Mouse (Mus musculus) CD4-positive, CD25-positive, alpha-beta regulatory T cell, adult 2 months (primary cell): Measurements from ENCODE around the gene Zc3hav1.
"Not testable (repeated sequence)": the region's sequence is repeated elsewhere in the genome, so short reads cannot be mapped to it uniquely, and the experiment has no call there.

Experiments used
- DNase-seq: peaks from one replicate; pipeline ENCODE4 v3.0.0-alpha.2; 2012; ENCODE audit warnings: low read depth, low spot score

Gene Zc3hav1

GRCm38 (mm10) chr6:38353811-38354722 lies at the start of gene Zc3hav1:
Gene Zc3hav1, minus strand, starts transcription at chr6:38354603.
- peak; percentile 94 for DNase-seq

GRCm38 (mm10) chr6:38389671-38390070 lies 35.3 kb upstream of the Zc3hav1 start:
- DNase-seq = peak; percentile 73

GRCm38 (mm10) chr6:38381129-38381771 lies 26.8 kb upstream of the Zc3hav1 start, which contains the start of gene Ttc26:
Gene Ttc26, plus strand, starts transcription at chr6:38381469.
- DNase-seq = peak; percentile 93

DNA sequence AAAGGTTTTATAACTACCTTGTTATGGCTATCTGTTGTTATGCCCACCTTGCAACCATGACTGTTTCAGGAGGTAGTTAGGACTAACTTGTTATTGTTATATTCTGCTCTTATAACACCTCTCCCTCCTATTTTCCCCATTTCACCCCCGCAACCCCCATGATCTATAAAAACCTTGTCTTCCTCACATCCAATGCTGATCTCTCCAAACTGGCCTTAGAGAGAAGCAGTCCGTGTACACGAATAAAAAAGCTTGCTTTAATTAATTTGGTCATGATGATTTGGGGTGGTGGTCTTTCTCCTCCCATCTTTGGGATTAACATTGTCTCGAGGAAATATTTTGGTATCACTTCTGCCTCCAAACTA lies 26.3 kb upstream of the Zc3hav1 start:
- no peak for DNase-seq

GRCm38 (mm10) chr6:38374271-38374670 lies 19.9 kb upstream of the Zc3hav1 start:
- DNase-seq = no peak

DNA sequence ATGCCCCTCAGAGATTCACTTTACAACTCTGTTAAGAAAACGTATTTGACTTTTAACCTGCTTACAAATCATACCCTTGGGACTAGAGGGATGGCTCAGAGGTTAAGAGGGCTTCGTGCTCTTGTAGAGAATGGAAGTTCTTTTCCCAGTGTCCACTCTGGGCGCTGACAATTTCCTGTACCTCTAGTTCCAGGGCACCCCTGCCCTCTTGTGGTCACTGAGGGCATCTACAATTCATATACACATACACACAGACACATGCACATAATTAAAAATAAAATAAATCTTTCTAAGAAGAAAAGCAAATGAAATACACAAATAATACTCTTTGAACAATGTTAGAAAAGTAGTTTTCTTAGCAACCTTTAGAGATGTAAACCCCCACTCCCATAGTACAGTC lies 15.5 kb upstream of the Zc3hav1 start:
- peak; percentile 14 for DNase-seq

GRCm38 (mm10) chr6:38364121-38364520 lies 9.7 kb upstream of the Zc3hav1 start:
- DNase-seq = no peak

- no peak for DNase-seq
Measured at GRCm38 (mm10) chr6:38363370-38363769, 9.0 kb upstream of the Zc3hav1 start.

GRCm38 (mm10) chr6:38361937-38362336 lies 7.5 kb upstream of the Zc3hav1 start:
- no peak for DNase-seq

GRCm38 (mm10) chr6:38361065-38361464 lies 6.7 kb upstream of the Zc3hav1 start:
- peak; percentile 12 for DNase-seq

DNA sequence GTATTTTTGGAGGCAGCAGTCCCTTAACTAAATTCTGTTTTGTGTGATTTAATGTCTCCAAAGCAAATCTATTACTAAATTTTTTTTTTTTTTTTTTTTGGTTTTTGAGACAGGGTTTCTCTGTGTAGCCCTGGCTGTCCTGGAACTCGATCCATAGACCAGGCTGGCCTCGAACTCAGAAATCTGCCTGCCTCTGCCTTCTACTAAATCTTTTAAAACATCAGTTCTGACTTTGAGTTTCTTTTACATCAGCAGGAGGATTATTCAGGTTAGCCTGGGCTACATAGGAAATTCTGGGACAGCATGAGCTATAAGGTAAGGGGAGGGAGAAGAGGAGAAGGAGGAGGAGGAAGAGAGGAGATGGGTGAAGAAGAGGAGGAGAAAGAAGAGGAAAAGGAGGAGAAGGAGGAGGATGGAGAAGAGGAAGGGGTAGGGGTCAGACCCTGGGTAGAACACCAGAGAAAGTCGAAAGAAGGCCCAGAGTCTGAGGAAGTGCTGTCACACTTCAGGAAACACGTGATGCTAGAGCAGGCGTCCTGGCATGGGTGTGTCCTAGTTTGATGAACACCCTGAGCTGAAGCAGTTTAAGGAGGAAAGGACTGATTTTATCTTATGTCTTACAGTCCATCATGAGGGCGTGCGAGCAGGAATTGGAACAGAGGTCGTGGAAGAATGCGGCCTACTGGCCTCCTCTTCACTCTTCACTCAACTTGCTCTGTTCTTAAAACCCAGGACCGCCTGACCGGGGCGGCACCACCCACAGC lies 5.5 kb upstream of the Zc3hav1 start:
- peak; percentile 84 for DNase-seq

- peak; percentile 38 for DNase-seq
Measured at GRCm38 (mm10) chr6:38359044-38359735, 4.8 kb upstream of the Zc3hav1 start.

DNA sequence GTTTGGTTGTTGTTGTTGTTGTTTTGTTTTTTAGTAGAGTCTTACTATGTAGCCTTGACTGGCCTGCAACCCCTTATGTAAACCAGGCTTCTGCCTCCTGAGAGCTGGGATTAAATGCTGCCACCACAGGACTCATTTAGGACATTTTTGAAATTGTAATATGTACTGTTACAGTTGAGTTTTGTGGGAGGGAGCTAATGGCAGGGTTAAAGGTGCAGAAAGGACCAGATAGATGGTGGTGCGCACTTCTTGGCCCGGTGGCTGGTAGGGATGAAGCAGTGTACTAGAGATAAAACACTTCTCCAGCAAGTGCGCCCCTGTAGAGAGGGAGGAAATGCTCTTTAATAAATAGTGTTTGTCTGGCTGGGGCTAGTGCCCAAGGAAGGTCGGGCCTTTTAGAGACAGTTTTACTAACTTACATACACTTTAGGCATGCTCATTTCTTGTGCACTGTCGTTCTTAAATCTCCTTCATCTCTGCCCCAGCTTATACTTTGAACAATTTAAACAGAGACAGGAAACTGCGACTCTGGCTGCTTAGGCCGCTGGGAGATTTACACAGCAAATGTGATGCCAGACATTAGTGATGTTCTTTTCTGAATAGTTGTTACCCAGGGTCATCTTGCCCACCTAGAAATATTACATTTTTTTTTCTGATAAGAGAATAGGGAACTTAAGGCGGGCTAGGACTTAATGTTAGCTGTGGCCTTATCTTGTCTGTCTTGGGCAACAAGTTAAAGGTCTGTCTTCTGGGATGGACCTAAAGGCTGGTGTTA lies 4.0 kb upstream of the Zc3hav1 start:
- DNase-seq = peak; percentile 56

GRCm38 (mm10) chr6:38357603-38358252 lies 3.3 kb upstream of the Zc3hav1 start:
- DNase-seq = peak; percentile 33

DNA sequence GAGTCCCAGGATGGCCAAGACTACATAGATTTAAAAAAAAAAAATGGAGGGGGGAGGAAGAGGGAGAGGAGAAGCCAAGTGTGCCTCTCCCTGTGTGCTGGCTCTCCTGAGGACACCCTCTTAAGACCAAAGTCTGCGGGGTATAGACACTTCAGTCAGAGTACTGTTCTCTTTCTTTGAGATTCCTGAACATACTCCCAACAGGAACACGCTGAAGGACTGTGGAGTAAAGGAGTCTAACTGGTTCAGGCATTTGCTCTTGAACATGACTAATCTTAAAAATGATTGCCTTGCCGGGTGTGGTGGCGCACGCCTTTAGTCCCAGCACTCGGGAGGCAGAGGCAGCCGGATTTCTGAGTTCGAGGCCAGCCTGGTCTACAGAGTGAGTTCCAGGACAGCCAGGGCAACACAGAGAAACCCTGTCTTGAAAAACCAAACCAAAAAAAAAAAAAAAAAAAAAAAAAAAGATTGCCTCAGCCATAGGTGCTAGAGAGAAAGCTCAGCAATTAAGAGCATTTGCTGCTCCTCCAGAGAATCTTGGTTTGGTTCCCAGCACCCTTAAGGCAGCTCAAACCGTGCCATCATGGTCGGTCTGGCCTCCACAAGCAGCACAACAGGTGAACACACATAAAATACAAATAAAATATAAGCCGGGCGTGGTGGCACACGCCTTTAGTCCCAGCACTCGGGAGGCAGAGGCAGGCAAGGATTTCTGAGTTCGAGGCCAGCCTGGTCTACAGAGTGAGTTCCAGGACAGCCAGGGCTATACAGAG lies 2.4 kb upstream of the Zc3hav1 start:
- not testable (repeated sequence) for DNase-seq

DNA sequence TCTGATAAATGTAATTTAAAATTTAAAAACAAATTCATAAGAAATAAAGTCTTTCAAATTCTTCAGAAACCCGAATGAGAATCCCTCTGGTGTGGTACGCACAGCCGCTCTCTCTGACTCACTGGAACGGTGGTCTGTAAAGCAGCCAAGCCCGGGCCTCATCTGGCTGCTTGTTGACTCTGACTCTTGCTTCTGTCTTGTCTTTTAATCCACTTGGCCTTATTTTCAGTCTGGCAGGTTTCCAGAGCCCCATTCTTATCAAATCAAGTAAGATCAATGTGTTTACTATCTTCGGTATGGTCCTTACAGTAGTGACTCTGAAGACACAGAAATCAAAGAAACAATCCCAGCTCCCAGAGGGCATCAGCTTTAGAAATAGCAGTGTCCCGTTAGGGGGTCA lies 1.5 kb upstream of the Zc3hav1 start:
- DNase-seq = peak; percentile 22

DNA sequence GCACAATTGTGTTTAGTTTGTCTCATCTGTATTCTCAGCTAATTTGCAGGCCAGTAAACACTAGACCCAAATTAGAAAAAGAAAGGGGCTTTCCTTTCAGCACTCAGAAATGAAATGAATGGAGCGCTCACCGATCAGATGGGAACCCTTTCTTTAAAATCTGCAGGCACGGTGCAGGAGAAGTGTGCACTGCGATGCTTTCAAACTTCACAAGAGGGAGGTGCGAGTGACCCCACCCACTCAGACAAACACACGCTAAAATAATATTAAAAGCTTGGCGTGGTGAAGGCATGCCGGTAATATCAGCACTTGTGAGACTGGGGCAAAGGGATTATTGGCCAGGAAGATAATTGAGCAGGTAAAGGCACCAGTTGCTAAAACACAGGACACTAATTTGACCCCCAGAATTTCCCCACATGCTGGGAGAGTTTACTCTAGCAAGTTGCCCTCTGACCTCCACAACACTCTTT lies 986 bp upstream of the Zc3hav1 start:
- DNase-seq = peak; percentile 59

DNA sequence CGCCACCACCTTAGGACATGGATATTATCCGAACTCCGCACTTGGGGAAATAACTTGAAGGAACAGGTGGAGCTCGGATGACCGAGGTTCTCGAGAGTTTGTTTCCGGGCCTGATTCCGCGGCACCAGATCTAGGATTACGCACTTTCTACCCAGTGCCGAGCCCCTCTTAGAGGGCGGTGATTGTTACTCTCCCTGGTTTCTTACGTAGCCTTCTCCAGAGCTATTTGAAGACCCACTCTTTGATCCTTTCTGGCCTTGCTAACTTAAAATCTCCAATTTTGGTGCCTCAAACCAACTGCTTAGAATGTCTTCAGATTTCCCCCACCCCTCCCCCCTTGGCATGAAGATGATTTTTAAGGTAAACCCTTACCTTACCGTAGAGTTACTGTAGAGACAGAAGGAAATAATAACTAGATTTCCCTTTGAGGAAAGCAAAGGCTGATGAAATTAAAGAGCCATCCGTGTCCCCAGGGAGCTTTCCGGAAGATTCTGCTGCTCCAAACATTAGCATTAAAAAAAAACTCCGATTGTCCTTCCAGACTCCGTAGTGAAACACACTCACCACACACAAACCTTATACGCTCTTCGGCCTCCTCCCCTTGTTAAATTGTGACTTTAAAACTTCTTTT lies 435 bp upstream of the Zc3hav1 start:
- no peak for DNase-seq

GRCm38 (mm10) chr6:38353181-38353580 lies 1.2 kb downstream of the Zc3hav1 start:
- DNase-seq = peak; percentile 39
